Mouse (Mus musculus) layer of hippocampus, adult 6 months (tissue): ENCODE results near the gene Homer2. TPM values are rescaled to one million over a fixed set of nuclear protein-coding genes. Genes with fewer than 3 reads are reported as not detected.

Experiments
- long read RNA-seq, 2 experiments: library from polyadenylated mRNA; unstranded; transcript quantifications; one replicate each; pipeline ENCODE4 v2.0.0; 2019 to 2020
- polyA plus RNA-seq: library from polyadenylated mRNA; unstranded; fragments of <200 nt; fragmentation: Nextera tagmentation; gene quantifications from 2 replicates; pipeline ENCODE4 v1.2.3, GENCODE M21; 2021

Homer2 gene
- polyA plus RNA-seq: 52.2 and 70.5 TPM in 2 replicates
- long read RNA-seq, experiment 1, transcript Homer2-206 (9 exons, 1,634 nt): minor isoform, 44 of 158 reads
- long read RNA-seq, experiment 1, transcript Homer2-201 (9 exons, 1,736 nt): major isoform, 76 of 158 reads
- long read RNA-seq, experiment 1, partial matches to known transcripts: 10 of 158 reads
- long read RNA-seq, experiment 1, other reads (novel, unspliced or antisense): 28 of 158 reads
- long read RNA-seq, experiment 2, transcript Homer2-201 (9 exons, 1,736 nt): major isoform, 164 of 350 reads
- long read RNA-seq, experiment 2, transcript Homer2-206 (9 exons, 1,634 nt): minor isoform, 138 of 350 reads
- long read RNA-seq, experiment 2, partial matches to known transcripts: 2 of 350 reads
- long read RNA-seq, experiment 2, other reads (novel, unspliced or antisense): 46 of 350 reads

GRCm38 (mm10) chr7:81707471-81708140 is at the start of gene Homer2:
Gene Homer2 (minus strand): TSS chr7:81707527.

GRCm38 (mm10) chr7:81571108-81571940 is 136.0 kb downstream of the Homer2 start, which contains the start of gene Whamm:
Gene Whamm (plus strand): TSS chr7:81571266.

GRCm38 (mm10) chr7:81566892-81567291 is 140.4 kb downstream of the Homer2 start, which contains the start of gene Fsd2:
Gene Fsd2 (minus strand): TSS chr7:81566944.

Other genes with a start within 250 kb of the Homer2 start
- 64.7 and 69.8 TPM in 2 replicates for gene Ap3b2, start 213.6 kb downstream of the Homer2 start, polyA plus RNA-seq
- not detected in 2 replicates for gene BC048679, start 209.2 kb downstream of the Homer2 start, polyA plus RNA-seq
- 0.26 TPM in 2 replicates for gene Fsd2, start 140.6 kb downstream of the Homer2 start, polyA plus RNA-seq
- 1.6 and 1.7 TPM in 2 replicates for gene Whamm, start 136.3 kb downstream of the Homer2 start, polyA plus RNA-seq
- gene Ramac, start 55.4 kb upstream of the Homer2 start, polyA plus RNA-seq: 178 and 181 TPM in 2 replicates
- gene 3110040N11Rik, start 82.0 kb upstream of the Homer2 start, polyA plus RNA-seq: 61.0 and 63.7 TPM in 2 replicates
- gene Btbd1, start 121.9 kb upstream of the Homer2 start, polyA plus RNA-seq: 19.8 and 24.7 TPM in 2 replicates
- not detected in 2 replicates for gene Gm10160, start 148.3 kb upstream of the Homer2 start, polyA plus RNA-seq
- gene Tm6sf1, start 151.5 kb upstream of the Homer2 start, polyA plus RNA-seq: 2.5 and 2.7 TPM in 2 replicates
- gene Hdgfl3, start 226.9 kb upstream of the Homer2 start, polyA plus RNA-seq: 9.8 and 11.4 TPM in 2 replicates